Mouse (Mus musculus): ENCODE measurements around the gene Rasgrp3. TPM values are rescaled to one million over a fixed set of nuclear protein-coding genes. Genes with fewer than 3 reads are reported as not detected.
A peak's percentile ranks its signal among the peaks of the same experiment; 100 is the strongest.

The Rasgrp3 gene
- polyA plus RNA-seq, 1 experiment from 2014 or later: 2.4 TPM

- peak; percentile 8 for DNase-seq (ENCODE audit: low spot score)
These were observed 100.8 kb downstream of the Rasgrp3 start for GRCm38 (mm10) chr17:75536396-75537049.

GRCm38 (mm10) chr17:75537050-75537445 is 101.4 kb downstream of the Rasgrp3 start:
- DNase-seq (ENCODE audit: low spot score): no peak

- no peak for DNase-seq (ENCODE audit: low spot score)
These were observed 102.7 kb downstream of the Rasgrp3 start for GRCm38 (mm10) chr17:75538431-75538830.

- DNase-seq (ENCODE audit: low spot score): no peak
These were observed 103.4 kb downstream of the Rasgrp3 start for GRCm38 (mm10) chr17:75539130-75539529.

GRCm38 (mm10) chr17:75539841-75540240 is 104.1 kb downstream of the Rasgrp3 start:
- no peak for DNase-seq (ENCODE audit: low spot score)

- DNase-seq (ENCODE audit: low spot score): no peak
These were observed 107.7 kb downstream of the Rasgrp3 start for GRCm38 (mm10) chr17:75543434-75543833.

GRCm38 (mm10) chr17:75544262-75544661 is 108.6 kb downstream of the Rasgrp3 start:
- DNase-seq (ENCODE audit: low spot score): no peak

GRCm38 (mm10) chr17:75550771-75551413 is 115.2 kb downstream of the Rasgrp3 start:
- peak; percentile 46 for DNase-seq (ENCODE audit: low spot score)

GRCm38 (mm10) chr17:75551512-75552400 is 116.1 kb downstream of the Rasgrp3 start, which contains the start of gene Fam98a:
TSS of gene Fam98a (minus strand) at chr17:75551946.
- DNase-seq (ENCODE audit: low spot score): peak; percentile 99

- DNase-seq (ENCODE audit: low spot score): no peak
These were observed 121.3 kb downstream of the Rasgrp3 start for GRCm38 (mm10) chr17:75557031-75557430.

GRCm38 (mm10) chr17:75558041-75558440 is 122.3 kb downstream of the Rasgrp3 start:
- DNase-seq (ENCODE audit: low spot score): no peak

GRCm38 (mm10) chr17:75575608-75576007 is 139.9 kb downstream of the Rasgrp3 start:
- DNase-seq (ENCODE audit: low spot score): no peak

Other genes with a start within 250 kb of the Rasgrp3 start
- 24.2 and 26.2 TPM in 2 replicates for gene Fam98a, start 116.0 kb downstream of the Rasgrp3 start, polyA plus RNA-seq (2015; fragmentation: Nextera tagmentation; extraction: Ambion mirVana)

Data from thymus, postnatal 0 days (tissue).